Mouse (Mus musculus) neural tube, embryonic 11.5 days (tissue): ENCODE data around the gene Zyx. TPM values are rescaled to one million over a fixed set of nuclear protein-coding genes. Genes with fewer than 3 reads are reported as not detected.
A peak's percentile ranks its signal among the peaks of the same experiment; 100 is the strongest.

Source experiments
- ATAC-seq: fragments of 200-750 bp; cut with Nextera tagmentation; 2 replicates; pipeline ENCODE4 v1.8.0; 2017; ENCODE audit warnings: moderate number of reproducible peaks, mild to moderate bottlenecking, moderate TSS enrichment, moderate library complexity; ENCODE audit not compliant: insufficient read depth, low FRiP score, low TSS enrichment
- DNase-seq: peaks from one replicate; pipeline ENCODE4 v3.0.0-alpha.2; 2015; ENCODE audit warnings: low spot score
- H3K27ac ChIP-seq: fragments of 300-500 bp; sonication (generic); 2 replicates; pipeline ENCODE4 v1.5.1; 2014; ENCODE audit warnings: low read depth, mild to moderate bottlenecking, low read length
- H3K27me3 ChIP-seq: fragments of 300-500 bp; sonication (generic); 2 replicates; pipeline ENCODE4 v1.6.1; 2014; ENCODE audit warnings: mild to moderate bottlenecking, low read length, mixed read lengths; ENCODE audit not compliant: control insufficient read depth, insufficient read depth
- H3K36me3 ChIP-seq: fragments of 300-500 bp; sonication (generic); 2 replicates; pipeline ENCODE4 v1.6.1; 2014; ENCODE audit warnings: mild to moderate bottlenecking, low read length, moderate library complexity, mixed read lengths; ENCODE audit not compliant: control insufficient read depth, insufficient read depth
- H3K4me1 ChIP-seq: fragments of 300-500 bp; sonication (generic); 2 replicates; pipeline ENCODE4 v1.6.1; 2014; ENCODE audit warnings: low read length, mixed read lengths; ENCODE audit not compliant: control insufficient read depth, insufficient read depth
- H3K4me2 ChIP-seq: fragments of 300-500 bp; sonication (generic); 2 replicates; pipeline ENCODE4 v1.6.1; 2014; ENCODE audit warnings: low read depth, mild to moderate bottlenecking, moderate library complexity
- H3K4me3 ChIP-seq: fragments of 300-500 bp; sonication (generic); 2 replicates; pipeline ENCODE4 v1.5.1; 2014; ENCODE audit warnings: low read depth, low read length
- H3K9ac ChIP-seq: fragments of 300-500 bp; sonication (generic); 2 replicates; pipeline ENCODE4 v1.6.1; 2014; ENCODE audit warnings: mild to moderate bottlenecking, low read length
- H3K9me3 ChIP-seq: fragments of 300-500 bp; sonication (generic); 2 replicates; pipeline ENCODE4 v1.6.1; 2016; ENCODE audit warnings: low read length; ENCODE audit not compliant: control insufficient read depth
- WGBS: fragments of 180-500 bp; shearing (Covaris S2); extraction: QIAGEN DNeasy Blood & Tissue Kit; methylation state at CpG from one replicate; pipeline ENCODE4 v1.1.7; 2014; 5-methylcytosine and 5-hydroxymethylcytosine counted together
- polyA plus RNA-seq: library from polyadenylated mRNA; unstranded; fragments of >200 nt; fragmentation: Nextera tagmentation; extraction: Ambion mirVana; gene quantifications from 2 replicates; pipeline ENCODE4 v1.2.1, GENCODE M21; 2014

Gene Zyx
- polyA plus RNA-seq, 1 experiment from 2014 or later: 86.3 TPM

DNA sequence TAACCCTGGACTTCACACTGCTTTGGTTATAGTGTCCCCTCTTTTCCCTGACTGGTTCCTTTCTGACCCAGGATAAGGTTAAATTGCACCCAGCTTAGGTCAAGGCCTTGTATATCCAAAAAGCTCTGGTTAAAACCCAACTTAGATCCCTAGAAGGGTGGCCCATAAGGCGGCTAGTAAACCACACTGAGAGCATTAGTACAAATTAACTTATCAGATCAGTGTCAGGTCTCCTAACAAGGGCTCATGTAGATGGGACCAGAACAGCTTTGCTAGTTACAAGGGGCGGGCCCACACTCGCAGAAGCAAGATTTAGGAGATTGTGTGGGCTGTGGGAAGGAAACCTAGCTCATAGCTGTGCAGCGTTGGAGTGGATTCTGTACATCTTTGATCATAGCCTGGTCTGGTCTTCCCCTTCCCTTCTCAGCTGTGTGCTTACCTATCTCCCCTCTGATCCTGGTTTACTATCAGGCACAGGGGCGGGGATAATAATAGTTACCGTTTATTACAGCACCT lies 27.1 kb downstream of the Zyx start:
- Histone ChIP-seq H3K36me3 (no peaks in the 10 kb centered on the region), H3K9ac (no peak overlapping the region), H3K4me3 (no peak overlapping the region), H3K27ac (no peak overlapping the region), H3K9me3 (no peaks in the 10 kb centered on the region), H3K4me2 (no peak overlapping the region), H3K4me1 (peaks cover 2% of the 10 kb centered on the region; the same call in 1 of the 2 replicates), H3K27me3 (no peaks in the 10 kb centered on the region)
- DNase-seq (no peak), ATAC-seq (no peak)
- WGBS: 84% methylated on average over 6 of the region's 6 CpGs

DNA sequence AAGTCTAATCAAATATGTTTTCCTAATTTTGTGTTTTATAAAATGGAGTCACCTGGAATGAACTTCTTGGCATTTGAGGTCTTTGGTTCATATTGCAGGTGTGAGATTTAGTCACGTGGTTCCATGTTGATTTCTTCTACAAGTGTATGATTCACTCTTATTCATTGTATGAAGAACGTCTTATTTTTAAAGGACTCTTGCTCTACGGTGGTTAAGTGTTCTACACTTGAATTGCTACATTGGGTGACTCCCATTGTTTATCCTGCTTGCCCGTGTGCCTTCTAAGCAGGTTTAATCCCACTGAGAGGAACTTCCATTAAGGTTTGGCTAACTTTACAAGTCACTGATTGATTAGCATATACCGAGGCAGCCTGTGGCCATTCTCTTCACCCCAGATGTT lies 27.9 kb downstream of the Zyx start:
- H3K4me2 ChIP-seq: no peak overlapping the region
- H3K4me1 ChIP-seq: peaks cover 2% of the 10 kb centered on the region; the same call in 1 of the 2 replicates
- H3K27me3 ChIP-seq: no peaks in the 10 kb centered on the region
- H3K9ac ChIP-seq: no peak overlapping the region
- no peak overlapping the region for H3K4me3 ChIP-seq
- ATAC-seq (no peak), DNase-seq (no peak)
- no peaks in the 10 kb centered on the region for H3K36me3 ChIP-seq
- no peak overlapping the region for H3K27ac ChIP-seq
- no peaks in the 10 kb centered on the region for H3K9me3 ChIP-seq
- WGBS: 79% methylated on average over 5 of the region's 5 CpGs

DNA sequence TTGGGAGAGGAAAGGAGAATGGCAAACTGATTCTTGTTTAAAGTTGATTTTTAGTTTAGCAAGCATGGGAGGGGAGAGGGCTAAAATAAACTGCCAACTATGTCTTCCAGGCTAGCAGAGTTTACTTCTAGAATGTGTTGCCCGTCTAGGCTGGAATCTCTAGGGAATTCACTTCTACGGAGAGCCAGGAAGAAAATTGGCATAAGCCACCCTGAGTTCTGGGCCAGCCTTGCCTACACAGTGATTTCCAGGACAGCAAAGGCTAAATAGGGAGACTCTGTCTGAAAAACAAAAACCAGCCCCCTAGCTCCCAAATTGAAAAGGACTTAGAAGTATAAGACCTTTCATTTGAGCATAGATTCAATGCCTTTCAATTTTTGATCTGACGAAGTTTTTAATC lies 30.1 kb downstream of the Zyx start:
- Histone ChIP-seq H3K9ac (no peak overlapping the region), H3K4me3 (no peak overlapping the region), H3K36me3 (no peaks in the 10 kb centered on the region), H3K9me3 (no peaks in the 10 kb centered on the region), H3K4me1 (no peaks in the 10 kb centered on the region), H3K27me3 (no peaks in the 10 kb centered on the region), H3K27ac (no peak overlapping the region), H3K4me2 (no peak overlapping the region)
- 53% methylated on average over 3 of the region's 3 CpGs for WGBS
- ATAC-seq: no peak
- no peak for DNase-seq

DNA sequence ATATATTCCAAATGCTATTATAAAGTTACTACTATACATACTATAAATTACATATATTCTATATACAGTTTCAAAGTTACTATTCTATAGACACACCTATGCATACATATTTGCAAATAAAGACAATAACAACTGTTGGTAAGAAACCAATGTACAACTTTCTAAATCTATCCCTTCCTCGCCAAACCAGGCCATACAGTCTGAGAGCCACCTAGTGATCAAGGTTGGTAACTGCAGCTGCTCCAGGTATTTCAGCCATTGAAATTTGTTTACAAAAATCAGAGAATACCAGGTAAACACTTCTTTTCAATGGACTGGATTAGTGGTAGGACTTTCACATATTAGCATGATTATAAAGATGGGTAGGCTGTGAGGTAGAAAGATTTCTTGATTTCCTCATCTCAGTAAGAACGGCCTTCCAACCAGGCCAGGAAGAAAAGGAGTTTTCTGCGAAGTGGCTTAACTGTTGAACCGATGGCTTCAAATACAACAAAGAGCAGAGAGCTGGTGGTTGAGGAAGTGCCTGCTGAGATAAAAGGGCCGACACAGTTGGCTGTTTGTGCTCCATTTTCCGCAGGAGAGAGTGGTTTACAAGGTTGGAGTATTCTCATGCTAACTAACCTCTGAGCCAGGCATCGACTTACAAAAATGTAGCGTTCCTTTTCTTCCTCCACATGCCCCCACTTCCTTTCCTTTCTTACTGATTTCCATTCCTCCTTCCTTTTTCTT lies 31.1 kb downstream of the Zyx start:
- no peaks in the 10 kb centered on the region for H3K27me3 ChIP-seq
- no peaks in the 10 kb centered on the region for H3K9me3 ChIP-seq
- DNase-seq (peak; percentile 48), ATAC-seq (0 out of 2 replicates have a peak, but pooled peaks have one; percentile 29)
- no peaks in the 10 kb centered on the region for H3K36me3 ChIP-seq
- H3K4me2 ChIP-seq: no peak overlapping the region
- H3K4me3 ChIP-seq: no peak overlapping the region
- no peaks in the 10 kb centered on the region for H3K4me1 ChIP-seq
- 6% methylated on average over 8 of the region's 8 CpGs for WGBS
- H3K27ac ChIP-seq: no peak overlapping the region
- H3K9ac ChIP-seq: no peak overlapping the region

DNA sequence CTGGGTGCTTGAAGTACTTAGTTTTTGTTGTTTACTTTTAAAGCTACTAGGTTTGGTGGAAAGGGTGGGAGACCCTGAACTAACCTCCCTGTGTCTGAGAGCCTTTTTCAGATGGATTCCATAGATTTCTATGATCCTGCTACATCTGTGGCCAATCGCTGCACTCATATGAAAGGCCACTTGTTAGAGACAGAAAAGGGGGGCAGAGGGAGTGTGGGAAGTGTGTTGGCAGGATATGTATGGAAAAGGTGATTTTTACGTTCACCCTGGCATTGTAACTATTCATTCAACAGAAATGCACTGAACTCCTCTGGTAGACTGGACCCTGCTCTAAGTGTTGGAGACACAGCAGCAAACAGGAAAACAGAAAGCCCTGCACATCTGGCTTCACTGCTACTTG lies 31.8 kb downstream of the Zyx start:
- Histone ChIP-seq H3K36me3 (no peaks in the 10 kb centered on the region), H3K9me3 (no peaks in the 10 kb centered on the region), H3K9ac (no peak overlapping the region), H3K27ac (no peak overlapping the region), H3K4me2 (no peak overlapping the region), H3K4me1 (no peaks in the 10 kb centered on the region), H3K4me3 (no peak overlapping the region), H3K27me3 (no peaks in the 10 kb centered on the region)
- WGBS: 29% methylated on average over 2 of the region's 2 CpGs
- ATAC-seq (no peak), DNase-seq (no peak)

DNA sequence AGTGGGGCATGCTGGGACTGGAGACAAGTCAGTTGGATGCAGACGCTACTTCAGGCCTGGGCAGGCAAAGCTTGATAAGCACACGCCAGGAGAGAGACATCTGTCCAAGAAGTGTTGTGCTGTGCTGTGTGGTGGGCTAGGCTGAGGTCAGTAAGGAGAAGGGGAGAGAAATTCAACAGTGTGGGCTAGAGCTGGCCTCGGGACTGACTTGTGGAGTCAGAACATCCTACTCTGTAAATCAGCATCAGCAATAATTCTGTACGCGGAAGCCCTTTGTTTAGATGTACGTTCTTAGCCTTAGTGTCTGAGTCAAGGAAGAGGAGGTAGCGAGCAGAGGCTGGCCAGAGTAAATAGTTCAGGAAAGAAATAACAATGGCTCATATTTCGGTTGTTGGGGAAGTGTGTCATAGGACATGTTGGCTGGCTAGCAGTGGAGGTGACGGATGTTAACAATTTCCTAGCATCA lies 32.5 kb downstream of the Zyx start:
- 63% methylated on average over 9 of the region's 9 CpGs for WGBS
- Histone ChIP-seq H3K4me3 (no peak overlapping the region), H3K27ac (no peak overlapping the region), H3K9ac (no peak overlapping the region), H3K4me1 (no peaks in the 10 kb centered on the region), H3K36me3 (no peaks in the 10 kb centered on the region), H3K9me3 (no peaks in the 10 kb centered on the region), H3K4me2 (no peak overlapping the region), H3K27me3 (no peaks in the 10 kb centered on the region)
- DNase-seq (no peak), ATAC-seq (no peak)

DNA sequence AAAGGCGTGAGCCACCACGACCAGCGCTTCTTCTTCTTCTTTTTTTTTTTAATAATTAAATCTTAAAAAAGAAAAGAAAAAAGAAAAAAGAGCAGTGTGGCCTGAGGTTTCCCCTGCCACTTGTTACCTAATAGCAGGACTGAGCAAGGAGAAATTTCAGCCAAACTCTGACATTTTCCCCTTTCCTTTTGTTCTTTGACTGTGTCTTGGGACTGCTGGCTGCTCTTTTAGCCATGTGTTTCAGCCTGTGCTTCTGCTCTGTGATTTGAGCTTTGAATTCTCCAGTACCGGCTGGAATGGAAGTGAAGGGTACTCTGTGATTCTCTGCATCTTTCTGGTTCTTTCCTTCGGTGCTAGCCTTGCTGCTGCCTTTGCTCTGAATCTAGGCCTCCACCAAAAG lies 33.9 kb downstream of the Zyx start:
- no peak overlapping the region for H3K9ac ChIP-seq
- H3K36me3 ChIP-seq: no peaks in the 10 kb centered on the region
- no peaks in the 10 kb centered on the region for H3K4me1 ChIP-seq
- no peaks in the 10 kb centered on the region for H3K9me3 ChIP-seq
- ATAC-seq (no peak), DNase-seq (no peak)
- H3K27ac ChIP-seq: no peak overlapping the region
- H3K4me2 ChIP-seq: no peak overlapping the region
- no peak overlapping the region for H3K4me3 ChIP-seq
- no peaks in the 10 kb centered on the region for H3K27me3 ChIP-seq
- 93% methylated on average over 5 of the region's 5 CpGs for WGBS

DNA sequence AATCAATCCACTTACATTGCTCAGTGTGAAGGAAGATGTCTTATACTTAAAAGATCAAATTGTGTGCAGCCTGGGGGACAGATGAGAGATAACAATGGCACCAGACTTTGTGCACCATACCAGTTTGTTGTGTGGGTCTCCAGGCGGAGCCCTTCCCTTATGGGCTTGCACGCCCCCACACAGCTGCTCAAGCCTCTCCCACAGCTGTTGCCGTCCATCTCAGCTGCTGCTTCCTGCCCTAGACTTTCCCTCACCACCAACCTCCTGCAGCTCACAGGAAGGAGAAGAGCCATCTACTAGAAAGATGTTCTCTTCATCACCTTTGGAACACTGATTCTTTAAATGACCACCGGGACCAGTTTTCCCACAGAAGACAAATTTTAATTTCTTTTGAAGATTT lies 36.2 kb downstream of the Zyx start:
- Histone ChIP-seq H3K36me3 (no peaks in the 10 kb centered on the region), H3K4me1 (no peaks in the 10 kb centered on the region), H3K9ac (no peak overlapping the region), H3K4me2 (no peak overlapping the region), H3K9me3 (no peaks in the 10 kb centered on the region), H3K27ac (no peak overlapping the region), H3K4me3 (no peak overlapping the region), H3K27me3 (no peaks in the 10 kb centered on the region)
- DNase-seq (no peak), ATAC-seq (no peak)
- 67% methylated on average over 4 of the region's 4 CpGs for WGBS

DNA sequence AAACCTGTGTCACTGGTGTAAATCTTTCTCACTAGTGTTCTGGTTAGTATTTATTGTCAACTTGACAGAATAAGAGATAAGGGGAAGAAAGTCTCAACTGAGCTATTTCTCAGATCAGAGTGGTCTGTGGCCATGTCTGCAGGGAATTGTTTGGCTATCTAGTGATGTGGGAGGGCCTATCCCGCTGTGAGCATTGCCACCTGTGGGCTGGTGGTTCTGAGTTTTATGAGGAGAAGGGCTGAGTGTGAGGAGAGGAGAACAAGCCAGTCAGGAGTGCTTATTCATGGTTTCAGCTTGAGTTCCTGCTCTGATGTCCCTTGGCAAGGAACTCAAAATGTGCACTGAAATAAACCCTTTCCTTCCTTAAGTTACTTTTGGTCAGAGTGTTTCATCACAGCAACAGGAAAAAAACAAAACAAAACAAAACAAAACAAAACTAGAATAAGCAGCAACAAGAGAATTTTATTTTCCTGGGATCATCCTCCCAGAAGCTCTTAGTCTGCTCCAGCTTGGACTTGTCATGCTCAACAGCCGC lies 42.4 kb downstream of the Zyx start:
- H3K27me3 ChIP-seq: no peaks in the 10 kb centered on the region
- 30% methylated on average over 2 of the region's 2 CpGs for WGBS
- no peak overlapping the region for H3K9ac ChIP-seq
- H3K9me3 ChIP-seq: no peaks in the 10 kb centered on the region
- ATAC-seq: no peak
- no peak overlapping the region for H3K4me3 ChIP-seq
- no peak for DNase-seq
- no peak overlapping the region for H3K27ac ChIP-seq
- no peaks in the 10 kb centered on the region for H3K36me3 ChIP-seq
- no peaks in the 10 kb centered on the region for H3K4me1 ChIP-seq
- H3K4me2 ChIP-seq: no peak overlapping the region
